Mouse (Mus musculus) lung, postnatal 0 days (tissue): Measurements from ENCODE around the gene Slc1a7. TPM values are rescaled to one million over a fixed set of nuclear protein-coding genes. Genes with fewer than 3 reads are reported as not detected.

Source experiments
- ATAC-seq: fragments of 200-750 bp; cut with Nextera tagmentation; 2 replicates; pipeline ENCODE4 v1.8.0; 2017; ENCODE audit warnings: moderate library complexity
- DNase-seq: peaks from one replicate; pipeline ENCODE4 v3.0.0-alpha.2; 2016; ENCODE audit warnings: low spot score
- H3K27ac ChIP-seq: fragments of 300-500 bp; sonication (generic); 2 replicates; pipeline ENCODE4 v1.5.1; 2014; ENCODE audit warnings: antibody characterized with exemption, mild to moderate bottlenecking, low read length, mixed read lengths
- H3K27me3 ChIP-seq: fragments of 300-500 bp; sonication (generic); replicated peaks from 2 replicates; pipeline ENCODE4 v1.6.1; 2014; ENCODE audit warnings: low read length, mixed read lengths; ENCODE audit not compliant: insufficient read depth
- H3K36me3 ChIP-seq: fragments of 300-500 bp; sonication (generic); 2 replicates; pipeline ENCODE4 v1.6.1; 2014; ENCODE audit warnings: low read length, mixed read lengths; ENCODE audit not compliant: insufficient read depth
- H3K4me1 ChIP-seq: fragments of 300-500 bp; sonication (generic); 2 replicates; pipeline ENCODE4 v1.6.1; 2014; ENCODE audit warnings: antibody characterized with exemption, low read depth, low read length, mixed read lengths; ENCODE audit not compliant: insufficient read depth
- H3K4me2 ChIP-seq: fragments of 300-500 bp; sonication (generic); replicated peaks from 2 replicates; pipeline ENCODE4 v1.6.1; 2014; ENCODE audit warnings: low read depth, mild to moderate bottlenecking, low read length, moderate library complexity, mixed read lengths
- H3K4me3 ChIP-seq: fragments of 300-500 bp; sonication (generic); 2 replicates; pipeline ENCODE4 v1.5.1; 2014; ENCODE audit warnings: low read depth, low read length
- H3K9ac ChIP-seq: fragments of 300-500 bp; sonication (generic); replicated peaks from 2 replicates; pipeline ENCODE4 v1.6.1; 2014; ENCODE audit warnings: low read depth, mild to moderate bottlenecking
- H3K9me3 ChIP-seq: fragments of 300-500 bp; sonication (generic); 2 replicates; pipeline ENCODE4 v1.6.1; 2016; ENCODE audit warnings: low read length, mixed read lengths
- CTCF ChIP-seq: IDR thresholded peaks from 2 replicates; pipeline ENCODE4 v1.5.1; 2016; ENCODE audit warnings: antibody characterized with exemption, mild to moderate bottlenecking
- EP300 ChIP-seq: IDR thresholded peaks from 2 replicates; pipeline ENCODE4 v1.6.1; 2016; ENCODE audit warnings: antibody characterized with exemption, mild to moderate bottlenecking, control low read depth
- whole genome bisulfite sequencing: fragments of 180-500 bp; shearing (Covaris S2); extraction: QIAGEN DNeasy Blood & Tissue Kit; methylation state at CpG from one replicate; pipeline ENCODE4 v1.1.7; 2014; 5-methylcytosine and 5-hydroxymethylcytosine counted together
- polyA plus RNA-seq: library from polyadenylated mRNA; unstranded; fragments of >200 nt; fragmentation: Nextera tagmentation; extraction: Ambion mirVana; gene quantifications from 2 replicates; pipeline ENCODE4 v1.2.1, GENCODE M21; 2015

The Slc1a7 gene
- polyA plus RNA-seq, 1 experiment from 2014 or later: 0.17 TPM

DNA sequence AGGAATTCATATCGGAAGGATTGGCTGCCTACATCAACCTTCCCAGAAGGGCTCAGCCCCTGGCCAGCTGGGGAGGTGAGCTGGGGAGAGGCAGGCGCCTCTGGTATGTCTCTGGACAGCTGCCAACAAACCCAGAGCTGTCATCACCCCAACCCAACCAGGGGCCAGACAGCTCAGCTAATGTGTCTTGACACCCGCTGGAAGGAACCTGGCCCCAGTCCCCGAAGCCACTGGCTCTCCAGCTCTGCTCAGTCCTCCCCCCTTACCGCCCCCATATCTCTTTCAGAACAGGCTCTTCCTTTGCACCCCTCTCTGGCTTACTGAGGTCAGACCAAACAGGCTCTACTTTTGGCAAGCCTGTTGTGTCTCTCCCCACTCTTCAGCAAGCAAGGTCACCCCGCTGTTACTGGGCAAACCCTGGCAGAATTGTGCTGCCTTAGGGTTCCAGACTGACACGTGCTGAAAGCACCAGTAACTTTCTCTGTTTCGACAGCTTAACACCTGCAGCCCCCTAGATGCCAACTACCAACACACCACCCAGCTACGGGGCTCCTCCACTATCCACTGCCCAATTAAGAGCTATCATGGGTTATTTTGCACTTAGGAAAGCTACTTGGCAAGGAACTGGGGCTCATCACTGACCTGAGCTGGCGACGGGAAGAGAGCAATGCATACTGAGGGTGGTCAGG, 5.9 kb upstream of the Slc1a7 start:
- Histone ChIP-seq H3K4me3 (no peak overlapping the region), H3K4me1 (0 out of 2 replicates have a peak, but pooled peaks cover 6% of the 10 kb centered on the region), H3K9me3 (no peaks in the 10 kb centered on the region), H3K9ac (no peak overlapping the region), H3K36me3 (no peaks in the 10 kb centered on the region), H3K4me2 (no peak overlapping the region), H3K27me3 (no peaks in the 10 kb centered on the region), H3K27ac (no peak overlapping the region)
- TF ChIP-seq EP300: no peak
- no peak for TF ChIP-seq CTCF
- 31% methylated on average over 11 of the region's 11 CpGs for WGBS
- DNase-seq (peak; percentile 60), ATAC-seq (peak; percentile 85)

DNA sequence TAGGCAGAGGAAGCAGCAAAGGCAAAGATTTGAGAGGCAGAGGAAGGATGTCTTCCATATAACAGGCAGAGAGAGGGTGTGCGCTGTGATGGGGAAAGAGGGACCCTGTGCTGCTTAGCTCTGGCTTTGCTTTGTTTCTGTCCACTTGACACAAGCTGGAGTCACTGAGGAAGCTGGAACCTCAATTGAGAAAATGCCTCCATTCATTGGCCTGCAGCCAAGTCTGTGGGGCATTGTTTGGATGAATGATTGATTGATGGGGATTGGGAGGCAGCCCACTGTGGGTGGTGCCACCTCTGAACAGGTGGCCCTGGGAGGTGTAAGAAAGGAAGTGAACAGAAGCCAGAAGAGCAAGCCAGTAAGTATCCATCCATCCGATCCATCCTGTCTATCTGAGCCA, 5.3 kb upstream of the Slc1a7 start:
- Histone ChIP-seq H3K4me3 (no peak overlapping the region), H3K4me2 (no peak overlapping the region), H3K36me3 (no peaks in the 10 kb centered on the region), H3K9ac (no peak overlapping the region), H3K4me1 (0 out of 2 replicates have a peak, but pooled peaks cover 6% of the 10 kb centered on the region), H3K27me3 (no peaks in the 10 kb centered on the region), H3K9me3 (no peaks in the 10 kb centered on the region), H3K27ac (no peak overlapping the region)
- DNase-seq: no peak
- ATAC-seq: no peak
- TF ChIP-seq EP300: no peak
- WGBS: 70% methylated on average over 2 of the region's 2 CpGs

DNA sequence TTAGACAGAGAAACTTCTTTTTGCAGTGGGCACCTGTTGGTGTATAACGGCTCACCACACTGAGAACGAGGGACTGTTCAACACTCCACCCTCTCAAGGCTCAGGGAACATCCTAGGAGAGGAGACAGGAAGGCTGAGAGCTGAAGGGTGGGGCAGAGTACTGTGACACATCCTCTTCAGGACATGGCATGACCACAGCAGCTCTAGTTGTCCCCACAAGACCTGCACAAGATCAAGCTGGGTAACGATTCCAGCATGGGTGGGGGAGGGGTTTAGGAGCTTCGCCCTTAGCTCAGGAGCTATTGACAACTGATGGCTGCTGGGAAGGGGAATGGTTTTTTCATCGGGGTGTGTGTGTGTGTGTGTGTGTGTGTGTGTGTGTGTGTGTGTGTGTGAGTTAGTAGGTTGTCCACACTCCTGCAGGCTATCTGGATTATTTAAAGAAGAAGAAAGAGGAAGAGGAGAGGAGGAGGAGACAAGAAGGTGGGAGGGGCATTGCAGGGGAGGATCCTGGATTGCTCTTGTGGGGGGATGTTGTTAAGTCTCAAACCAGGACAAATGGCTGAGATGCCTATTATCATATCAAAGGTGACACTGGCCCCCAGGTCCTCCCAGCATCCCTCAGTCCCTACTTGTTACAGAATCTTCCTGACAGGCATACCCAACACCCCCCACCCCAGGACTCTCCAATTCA, 1.6 kb upstream of the Slc1a7 start:
- 40% methylated on average over 5 of the region's 5 CpGs for WGBS
- ATAC-seq: 0 out of 2 replicates have a peak, but pooled peaks have one; percentile 11
- H3K9ac ChIP-seq: no peak overlapping the region

DNA sequence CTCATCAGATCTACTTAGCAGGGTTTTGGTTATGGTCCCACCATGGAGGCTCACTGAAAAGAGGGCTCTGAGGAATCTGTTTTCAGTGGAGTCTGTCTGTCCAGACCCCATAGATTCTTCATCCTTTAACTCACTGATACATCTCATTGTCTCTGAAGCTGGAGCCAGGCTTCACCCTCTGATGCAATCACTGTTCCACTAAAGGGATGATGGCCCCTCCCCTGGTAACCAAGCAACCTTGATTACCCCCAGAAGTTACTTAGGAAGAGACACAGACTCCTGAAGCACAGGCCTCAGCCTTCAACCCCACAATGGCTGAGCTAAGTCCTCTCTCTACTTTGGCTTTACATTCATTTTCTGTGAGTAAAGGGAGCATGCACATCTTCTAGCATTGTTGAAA, 1.6 kb downstream of the Slc1a7 start:
- ATAC-seq (no peak), DNase-seq (no peak)
- Histone ChIP-seq H3K27me3 (no peaks in the 10 kb centered on the region), H3K4me1 (no peaks in the 10 kb centered on the region), H3K4me2 (no peak overlapping the region), H3K4me3 (no peak overlapping the region), H3K9me3 (no peaks in the 10 kb centered on the region), H3K36me3 (no peaks in the 10 kb centered on the region), H3K9ac (no peak overlapping the region), H3K27ac (no peak overlapping the region)
- TF ChIP-seq EP300 (no peak), CTCF (no peak)

More for the DNA sequence above, 1.6 kb upstream of the Slc1a7 start:
- TF ChIP-seq EP300: no peak
- no peak for TF ChIP-seq CTCF
- H3K4me1 ChIP-seq: 0 out of 2 replicates have a peak, but pooled peaks cover 6% of the 10 kb centered on the region
- no peaks in the 10 kb centered on the region for H3K9me3 ChIP-seq
- H3K4me2 ChIP-seq: no peak overlapping the region
- H3K4me3 ChIP-seq: no peak overlapping the region
- no peaks in the 10 kb centered on the region for H3K27me3 ChIP-seq
- no peak overlapping the region for H3K27ac ChIP-seq
- H3K36me3 ChIP-seq: no peaks in the 10 kb centered on the region
- no peak for DNase-seq

DNA sequence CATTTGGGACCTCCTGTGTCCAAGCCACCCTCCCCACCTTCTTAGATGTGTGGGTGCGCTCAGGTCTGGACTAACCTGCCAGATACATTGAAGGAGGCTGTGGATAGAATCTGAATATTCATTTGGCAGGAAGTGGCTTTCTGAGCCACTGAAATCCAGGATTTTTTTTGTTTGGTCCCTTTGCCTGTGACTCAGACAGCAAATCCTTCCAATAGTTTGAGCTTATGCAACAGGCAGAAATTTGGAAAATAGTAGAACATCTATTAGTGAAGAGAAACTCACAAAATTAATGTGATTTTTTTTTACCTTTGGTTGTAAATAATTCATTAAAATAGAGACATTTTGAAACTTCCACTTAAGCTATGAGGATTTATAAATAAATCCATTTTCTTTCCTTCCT, 3.0 kb downstream of the Slc1a7 start:
- Histone ChIP-seq H3K36me3 (no peaks in the 10 kb centered on the region), H3K27ac (no peak overlapping the region), H3K4me2 (no peak overlapping the region), H3K4me3 (no peak overlapping the region), H3K27me3 (no peaks in the 10 kb centered on the region), H3K4me1 (no peaks in the 10 kb centered on the region), H3K9ac (no peak overlapping the region), H3K9me3 (no peaks in the 10 kb centered on the region)
- WGBS: 100% methylated on average over 1 of the region's 1 CpGs
- DNase-seq (no peak), ATAC-seq (no peak)
- no peak for TF ChIP-seq EP300
- TF ChIP-seq CTCF: no peak

DNA sequence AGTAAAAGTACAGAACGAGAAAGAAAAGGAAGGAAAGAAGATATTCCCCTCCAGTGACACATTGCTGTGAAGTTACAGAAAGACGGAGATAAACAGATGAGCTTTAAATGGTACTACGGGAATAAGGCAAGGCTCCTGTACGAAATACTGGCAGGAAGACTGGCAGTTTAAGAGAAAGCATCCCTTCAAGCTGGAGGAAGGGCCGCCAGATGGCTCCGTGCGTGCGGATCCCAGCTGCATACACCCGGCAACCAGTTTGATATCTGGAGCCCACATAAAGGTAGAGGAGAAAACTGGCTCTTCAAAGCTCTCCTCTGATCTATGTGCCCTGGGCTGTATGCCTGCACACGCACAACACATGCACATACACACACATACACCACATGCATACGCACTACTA, 6.4 kb downstream of the Slc1a7 start:
- TF ChIP-seq CTCF (no peak), EP300 (no peak)
- no peak overlapping the region for H3K4me2 ChIP-seq
- no peak overlapping the region for H3K27ac ChIP-seq
- H3K9ac ChIP-seq: no peak overlapping the region
- WGBS: 77% methylated on average over 11 of the region's 11 CpGs
- no peak overlapping the region for H3K4me3 ChIP-seq
- ATAC-seq (no peak), DNase-seq (no peak)
- no peaks in the 10 kb centered on the region for H3K36me3 ChIP-seq
- H3K4me1 ChIP-seq: no peaks in the 10 kb centered on the region
- no peaks in the 10 kb centered on the region for H3K9me3 ChIP-seq
- no peaks in the 10 kb centered on the region for H3K27me3 ChIP-seq
